Mouse (Mus musculus): ENCODE results near the gene Fars2. TPM values are rescaled to one million over a fixed set of nuclear protein-coding genes. Genes with fewer than 3 reads are reported as not detected.

Fars2 gene
- total and polyA plus RNA-seq, 2 experiments from 2014 or later = 30.3 to 30.6 TPM

DNA sequence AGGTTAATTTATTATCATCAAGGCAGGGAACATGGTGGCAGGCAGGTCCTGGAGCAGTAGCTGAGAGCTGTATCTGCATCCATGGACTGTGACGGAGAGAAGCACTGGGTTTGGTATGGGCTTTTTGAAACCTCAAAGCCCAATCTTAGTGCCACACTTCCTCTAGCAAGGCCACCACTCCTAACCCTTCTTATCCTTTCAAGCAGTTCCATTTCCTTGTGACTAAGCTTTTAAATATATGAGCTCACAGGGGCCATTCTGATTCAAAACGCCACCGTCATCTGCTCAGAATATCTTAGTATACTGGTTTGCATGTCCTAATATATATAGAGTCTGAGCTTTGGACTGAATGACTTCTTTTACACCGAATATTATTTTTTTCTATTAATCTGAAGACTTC is 83.2 kb downstream of the Fars2 start:
- no peak for ATAC-seq (ENCODE audit: low FRiP score)
- TF ChIP-seq CTCF (IDR thresholded peaks at IDR 0.05) = no peak
- no peak for DNase-seq (ENCODE audit: low spot score)
- WGBS = 88% methylated on average over 4 of the region's 4 CpGs
- Histone ChIP-seq H3K9me3 (ENCODE audit: low read length) (no peaks in the 10 kb centered on the region), H3K27me3 (ENCODE audit: insufficient read depth, low read length) (no peaks in the 10 kb centered on the region), H3K4me3 (ENCODE audit: low read depth, low read length) (no peak overlapping the region), H3K27ac (ENCODE audit: low read depth, low read length) (no peak overlapping the region), H3K9ac (replicated peaks; ENCODE audit: low read length, poor library complexity, severe bottlenecking) (no peak overlapping the region), H3K4me2 (ENCODE audit: low read depth, low read length, poor library complexity, severe bottlenecking) (no peak overlapping the region), H3K4me1 (ENCODE audit: insufficient read depth, low read length) (no peaks in the 10 kb centered on the region), H3K36me3 (ENCODE audit: insufficient read depth, low read length) (no peaks in the 10 kb centered on the region)

GRCm38 (mm10) chr13:36202496-36202895 is 85.3 kb downstream of the Fars2 start:
- no peak overlapping the region for H3K27ac ChIP-seq (ENCODE audit: low read depth, low read length)
- WGBS = 90% methylated on average over 2 of the region's 2 CpGs
- DNase-seq (ENCODE audit: low spot score) = no peak
- no peak overlapping the region for H3K4me3 ChIP-seq (ENCODE audit: low read depth, low read length)
- no peak overlapping the region for H3K9ac ChIP-seq (replicated peaks; ENCODE audit: low read length, poor library complexity, severe bottlenecking)
- no peak for TF ChIP-seq CTCF (IDR thresholded peaks at IDR 0.05)
- no peaks in the 10 kb centered on the region for H3K9me3 ChIP-seq (ENCODE audit: low read length)
- no peak overlapping the region for H3K4me2 ChIP-seq (ENCODE audit: low read depth, low read length, poor library complexity, severe bottlenecking)
- no peaks in the 10 kb centered on the region for H3K4me1 ChIP-seq (ENCODE audit: insufficient read depth, low read length)
- no peaks in the 10 kb centered on the region for H3K36me3 ChIP-seq (ENCODE audit: insufficient read depth, low read length)
- ATAC-seq (ENCODE audit: low FRiP score) = no peak
- no peaks in the 10 kb centered on the region for H3K27me3 ChIP-seq (ENCODE audit: insufficient read depth, low read length)

GRCm38 (mm10) chr13:36203014-36203413 is 85.8 kb downstream of the Fars2 start:
- Histone ChIP-seq H3K9me3 (ENCODE audit: low read length) (no peaks in the 10 kb centered on the region), H3K4me3 (ENCODE audit: low read depth, low read length) (no peak overlapping the region), H3K27me3 (ENCODE audit: insufficient read depth, low read length) (no peaks in the 10 kb centered on the region), H3K4me2 (ENCODE audit: low read depth, low read length, poor library complexity, severe bottlenecking) (no peak overlapping the region), H3K4me1 (ENCODE audit: insufficient read depth, low read length) (no peaks in the 10 kb centered on the region), H3K36me3 (ENCODE audit: insufficient read depth, low read length) (no peaks in the 10 kb centered on the region), H3K9ac (replicated peaks; ENCODE audit: low read length, poor library complexity, severe bottlenecking) (no peak overlapping the region), H3K27ac (ENCODE audit: low read depth, low read length) (no peak overlapping the region)
- TF ChIP-seq CTCF (IDR thresholded peaks at IDR 0.05) = no peak
- DNase-seq (ENCODE audit: low spot score) (no peak), ATAC-seq (ENCODE audit: low FRiP score) (no peak)
- 92% methylated on average over 6 of the region's 6 CpGs for WGBS

- Histone ChIP-seq H3K27me3 (ENCODE audit: insufficient read depth, low read length) (no peaks in the 10 kb centered on the region), H3K4me3 (ENCODE audit: low read depth, low read length) (no peak overlapping the region), H3K36me3 (ENCODE audit: insufficient read depth, low read length) (no peaks in the 10 kb centered on the region), H3K9ac (replicated peaks; ENCODE audit: low read length, poor library complexity, severe bottlenecking) (no peak overlapping the region), H3K4me2 (ENCODE audit: low read depth, low read length, poor library complexity, severe bottlenecking) (no peak overlapping the region), H3K4me1 (ENCODE audit: insufficient read depth, low read length) (no peaks in the 10 kb centered on the region), H3K9me3 (ENCODE audit: low read length) (no peaks in the 10 kb centered on the region), H3K27ac (ENCODE audit: low read depth, low read length) (no peak overlapping the region)
- ATAC-seq (ENCODE audit: low FRiP score) (no peak), DNase-seq (ENCODE audit: low spot score) (no peak)
- 95% methylated on average over 3 of the region's 3 CpGs for WGBS
- no peak for TF ChIP-seq CTCF (IDR thresholded peaks at IDR 0.05)
Observed at GRCm38 (mm10) chr13:36204320-36204719, 87.1 kb downstream of the Fars2 start.

DNA sequence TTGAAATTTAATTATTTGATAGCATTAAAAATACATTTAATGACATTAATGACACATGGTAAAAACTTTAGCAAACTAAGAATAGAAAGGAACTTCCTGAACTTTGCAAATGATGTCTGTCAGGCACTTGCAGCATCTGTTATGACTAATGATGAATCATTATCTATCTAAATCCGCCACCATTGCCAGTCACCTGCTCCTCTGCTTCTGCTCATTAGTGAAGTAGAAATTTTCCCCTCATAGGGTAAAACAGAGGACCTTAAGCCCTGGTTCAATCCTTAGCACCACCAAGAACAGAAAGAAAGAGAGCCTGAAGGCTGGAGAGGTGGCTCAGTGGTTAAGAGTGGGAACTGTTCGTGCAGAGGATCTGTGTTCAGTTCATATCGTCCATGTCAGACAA is 93.8 kb downstream of the Fars2 start:
- TF ChIP-seq CTCF (IDR thresholded peaks at IDR 0.05) = no peak
- DNase-seq (ENCODE audit: low spot score) (no peak), ATAC-seq (ENCODE audit: low FRiP score) (no peak)
- Histone ChIP-seq H3K9ac (replicated peaks; ENCODE audit: low read length, poor library complexity, severe bottlenecking) (no peak overlapping the region), H3K27ac (ENCODE audit: low read depth, low read length) (no peak overlapping the region), H3K36me3 (ENCODE audit: insufficient read depth, low read length) (no peaks in the 10 kb centered on the region), H3K27me3 (ENCODE audit: insufficient read depth, low read length) (no peaks in the 10 kb centered on the region), H3K4me1 (ENCODE audit: insufficient read depth, low read length) (no peaks in the 10 kb centered on the region), H3K4me3 (ENCODE audit: low read depth, low read length) (no peak overlapping the region), H3K4me2 (ENCODE audit: low read depth, low read length, poor library complexity, severe bottlenecking) (no peak overlapping the region), H3K9me3 (ENCODE audit: low read length) (no peaks in the 10 kb centered on the region)
- WGBS = 81% methylated on average over 3 of the region's 3 CpGs

DNA sequence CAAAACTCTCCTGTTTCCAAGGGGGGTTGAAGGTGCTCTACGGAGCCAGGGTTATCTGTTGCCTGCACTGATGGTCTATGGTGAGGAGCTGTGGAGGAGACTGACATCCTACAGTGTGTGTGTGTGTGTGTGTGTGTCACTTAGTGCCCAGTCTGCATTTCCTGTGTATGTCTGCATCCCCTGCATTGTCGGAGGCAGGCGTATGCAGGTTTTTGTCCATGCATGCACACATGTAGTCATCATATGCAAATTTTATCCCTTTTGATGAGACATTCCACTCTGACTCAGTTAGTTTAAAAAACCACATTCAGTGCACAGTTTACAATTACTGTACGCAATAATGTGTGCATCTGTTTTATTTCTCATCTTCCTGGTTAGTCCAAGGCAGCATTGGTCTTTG is 96.8 kb downstream of the Fars2 start:
- Histone ChIP-seq H3K4me3 (ENCODE audit: low read depth, low read length) (no peak overlapping the region), H3K9me3 (ENCODE audit: low read length) (no peaks in the 10 kb centered on the region), H3K27ac (ENCODE audit: low read depth, low read length) (no peak overlapping the region), H3K9ac (replicated peaks; ENCODE audit: low read length, poor library complexity, severe bottlenecking) (no peak overlapping the region), H3K4me2 (ENCODE audit: low read depth, low read length, poor library complexity, severe bottlenecking) (no peak overlapping the region), H3K4me1 (ENCODE audit: insufficient read depth, low read length) (no peaks in the 10 kb centered on the region), H3K27me3 (ENCODE audit: insufficient read depth, low read length) (no peaks in the 10 kb centered on the region), H3K36me3 (ENCODE audit: insufficient read depth, low read length) (no peaks in the 10 kb centered on the region)
- DNase-seq (ENCODE audit: low spot score) (no peak), ATAC-seq (ENCODE audit: low FRiP score) (no peak)
- TF ChIP-seq CTCF (IDR thresholded peaks at IDR 0.05) = no peak
- WGBS = 92% methylated on average over 4 of the region's 4 CpGs

Data from midbrain, postnatal 0 days (tissue).